Mouse (Mus musculus) heart, postnatal 0 days (tissue): ENCODE results near the gene Camk2g. TPM values are rescaled to one million over a fixed set of nuclear protein-coding genes. Genes with fewer than 3 reads are reported as not detected.

ENCODE experiments used
- ATAC-seq: fragments of 200-750 bp; cut with Nextera tagmentation; 2 replicates; pipeline ENCODE4 v1.8.0; 2017; ENCODE audit warnings: low read depth, moderate number of reproducible peaks, moderate library complexity; ENCODE audit not compliant: insufficient read depth
- DNase-seq: peaks from one replicate; pipeline ENCODE4 v3.0.0-alpha.2; 2016; ENCODE audit warnings: low spot score
- H3K27ac ChIP-seq: fragments of 300-500 bp; sonication (generic); 2 replicates; pipeline ENCODE4 v1.5.1; 2014; ENCODE audit warnings: low read depth, mild to moderate bottlenecking
- H3K27me3 ChIP-seq: fragments of 300-500 bp; sonication (generic); 2 replicates; pipeline ENCODE4 v1.6.1; 2014; ENCODE audit warnings: low read length, mixed read lengths; ENCODE audit not compliant: control insufficient read depth, insufficient read depth
- H3K36me3 ChIP-seq: fragments of 300-500 bp; sonication (generic); replicated peaks from 2 replicates; pipeline ENCODE4 v1.6.1; 2014; ENCODE audit warnings: low read length, mixed read lengths; ENCODE audit not compliant: control insufficient read depth, insufficient read depth
- H3K4me1 ChIP-seq: fragments of 300-500 bp; sonication (generic); 2 replicates; pipeline ENCODE4 v1.6.1; 2014; ENCODE audit warnings: antibody characterized with exemption; ENCODE audit not compliant: control insufficient read depth, insufficient read depth
- H3K4me2 ChIP-seq: fragments of 300-500 bp; sonication (generic); 2 replicates; pipeline ENCODE4 v1.6.1; 2014; ENCODE audit warnings: low read depth, mild to moderate bottlenecking, low read length, moderate library complexity
- H3K4me3 ChIP-seq: fragments of 300-500 bp; sonication (generic); 2 replicates; pipeline ENCODE4 v1.5.1; 2014; ENCODE audit warnings: low read depth, low read length
- H3K9ac ChIP-seq: fragments of 300-500 bp; sonication (generic); replicated peaks from 2 replicates; pipeline ENCODE4 v1.6.1; 2014; ENCODE audit warnings: low read depth, low read length, mixed read lengths
- H3K9me3 ChIP-seq: fragments of 300-500 bp; sonication (generic); replicated peaks from 2 replicates; pipeline ENCODE4 v1.6.1; 2016; ENCODE audit warnings: low read length; ENCODE audit not compliant: control insufficient read depth
- CTCF ChIP-seq: IDR thresholded peaks from 2 replicates; pipeline ENCODE4 v1.5.1; 2016; ENCODE audit warnings: antibody characterized with exemption, control low read depth, low read depth
- EP300 ChIP-seq: IDR thresholded peaks from 2 replicates; pipeline ENCODE4 v1.6.1; 2016; ENCODE audit warnings: antibody characterized with exemption, low read depth
- WGBS: fragments of 180-500 bp; shearing (Covaris S2); extraction: QIAGEN DNeasy Blood & Tissue Kit; methylation state at CpG from one replicate; pipeline ENCODE4 v1.1.7; 2014; 5-methylcytosine and 5-hydroxymethylcytosine counted together
- polyA plus RNA-seq: library from polyadenylated mRNA; unstranded; fragments of >200 nt; fragmentation: Nextera tagmentation; extraction: Ambion mirVana; gene quantifications from 2 replicates; pipeline ENCODE4 v1.2.1, GENCODE M21; 2015
- total RNA-seq: library from RNA; depleted of rRNA; stranded (reverse); fragments of >200 nt; gene quantifications from 2 replicates; pipeline ENCODE4 v1.2.3, GENCODE M21; 2014; ENCODE audit warnings: low replicate concordance

The Camk2g gene
- total and polyA plus RNA-seq, 2 experiments from 2014 or later: 72.5 to 107 TPM

DNA sequence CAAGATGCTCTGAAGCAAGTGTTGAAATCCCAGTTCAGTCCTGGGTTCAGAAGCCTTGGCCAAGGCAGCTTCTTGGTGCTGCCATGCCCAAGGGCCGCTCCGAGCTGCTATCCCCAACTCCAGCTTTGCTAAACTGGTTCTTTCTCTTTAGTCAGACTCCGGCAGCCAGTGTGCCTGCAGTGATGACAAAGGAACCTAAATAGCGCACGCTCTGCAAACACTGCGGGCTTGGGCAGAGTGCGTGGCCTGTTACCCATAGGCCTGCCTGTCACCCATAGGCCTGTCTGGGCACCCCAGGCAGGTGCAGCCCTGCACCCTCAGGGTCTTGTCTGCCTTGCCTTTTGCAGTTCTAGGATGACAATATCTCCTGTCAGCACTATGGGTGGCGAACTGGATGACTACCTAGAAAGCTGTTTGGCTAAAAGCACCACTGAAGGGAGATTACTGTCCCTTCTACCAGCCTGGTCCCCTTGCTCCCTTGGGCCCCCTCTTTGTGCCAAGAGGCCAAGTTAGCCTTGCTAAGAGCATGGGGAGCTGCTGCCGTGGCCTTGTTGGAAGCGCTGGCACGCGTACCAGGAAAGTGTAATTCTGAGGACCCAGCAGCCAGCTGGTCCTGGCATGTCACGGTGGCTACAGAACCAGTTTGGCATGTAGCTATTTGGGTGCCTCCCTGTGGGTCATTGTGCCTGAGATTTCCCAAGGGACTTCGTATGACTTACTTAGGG is 12.4 kb upstream of the Camk2g start:
- TF ChIP-seq CTCF (no peak), EP300 (no peak)
- ATAC-seq (no peak), DNase-seq (no peak)
- Histone ChIP-seq H3K4me3 (no peak overlapping the region), H3K9ac (no peak overlapping the region), H3K27me3 (no peaks in the 10 kb centered on the region), H3K27ac (0 out of 2 replicates have a peak overlapping the region, but pooled peaks have one; percentile 1), H3K36me3 (no peaks in the 10 kb centered on the region), H3K4me2 (no peak overlapping the region), H3K9me3 (no peaks in the 10 kb centered on the region), H3K4me1 (peaks cover 30% of the 10 kb centered on the region)
- WGBS: 77% methylated on average over 14 of the region's 14 CpGs

DNA sequence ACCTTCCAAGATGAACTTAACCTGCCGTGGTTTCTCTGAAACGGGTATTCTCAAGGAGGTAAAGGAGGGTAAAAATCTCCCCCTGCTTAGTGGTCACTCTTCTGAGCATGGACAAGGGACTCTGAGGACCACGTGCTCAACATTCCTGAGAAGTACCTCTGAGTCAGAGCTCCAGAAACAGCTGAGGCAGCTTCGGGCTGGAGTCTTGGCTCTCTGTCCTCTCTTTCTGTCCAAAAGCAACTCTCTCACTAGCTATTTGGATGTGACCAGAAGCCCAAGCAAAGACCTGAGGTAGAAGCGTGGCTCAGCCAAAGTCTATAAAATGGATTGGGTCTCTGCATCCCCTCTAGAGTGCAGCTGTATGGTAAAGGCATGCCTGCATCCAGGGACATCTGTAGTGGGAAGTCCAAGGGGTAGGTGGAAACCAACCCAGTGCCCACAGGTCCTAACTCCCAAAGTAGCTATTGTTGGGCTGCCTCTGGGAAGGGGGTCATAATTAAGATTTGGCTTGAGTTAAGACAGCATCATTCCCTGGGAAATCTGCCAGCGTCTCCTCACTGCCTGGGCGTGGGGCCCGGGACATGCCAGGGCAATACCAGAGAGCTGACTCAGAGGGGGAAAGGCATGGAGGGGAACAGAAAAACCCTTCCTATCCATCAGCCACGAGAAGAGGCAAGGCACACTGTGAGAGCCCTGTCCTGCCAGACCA is 11.2 kb upstream of the Camk2g start:
- Histone ChIP-seq H3K9me3 (no peaks in the 10 kb centered on the region), H3K4me1 (peaks cover 30% of the 10 kb centered on the region), H3K9ac (no peak overlapping the region), H3K4me3 (no peak overlapping the region), H3K4me2 (no peak overlapping the region), H3K36me3 (no peaks in the 10 kb centered on the region), H3K27me3 (no peaks in the 10 kb centered on the region), H3K27ac (peak overlapping the region; percentile 26)
- 15% methylated on average over 9 of the region's 9 CpGs for WGBS
- DNase-seq: peak; percentile 89
- ATAC-seq: peak; percentile 80
- TF ChIP-seq EP300 (0 out of 2 replicates have a peak, but pooled peaks have one; percentile 43), CTCF (no peak)

DNA sequence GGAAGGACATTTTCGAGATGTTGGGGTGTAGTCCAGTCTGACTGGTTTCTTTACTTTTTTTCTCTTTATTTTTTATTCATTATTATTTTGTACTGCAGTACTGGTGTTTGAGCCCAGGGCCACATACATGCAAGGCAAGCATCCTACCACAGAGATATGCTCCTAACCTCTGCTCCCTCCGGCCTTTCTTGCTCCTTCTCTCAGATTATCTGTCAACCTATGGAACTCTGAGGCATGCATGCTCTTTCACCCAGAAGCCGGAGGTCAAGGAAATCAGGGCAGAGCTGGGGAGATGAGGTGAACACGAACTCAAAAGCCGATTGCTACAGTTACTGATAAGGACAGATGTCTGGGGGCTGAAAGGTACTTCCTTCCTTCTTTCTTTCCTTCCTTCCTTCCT is 10.6 kb upstream of the Camk2g start:
- H3K4me2 ChIP-seq: no peak overlapping the region
- H3K9ac ChIP-seq: no peak overlapping the region
- ATAC-seq: no peak
- DNase-seq: no peak
- TF ChIP-seq EP300: no peak
- no peak for TF ChIP-seq CTCF
- WGBS: 53% methylated on average over 5 of the region's 5 CpGs
- H3K36me3 ChIP-seq: no peaks in the 10 kb centered on the region
- H3K4me3 ChIP-seq: no peak overlapping the region
- H3K9me3 ChIP-seq: no peaks in the 10 kb centered on the region
- H3K4me1 ChIP-seq: peaks cover 30% of the 10 kb centered on the region
- peak overlapping the region; percentile 30; the same call in 1 of the 2 replicates for H3K27ac ChIP-seq
- no peaks in the 10 kb centered on the region for H3K27me3 ChIP-seq

DNA sequence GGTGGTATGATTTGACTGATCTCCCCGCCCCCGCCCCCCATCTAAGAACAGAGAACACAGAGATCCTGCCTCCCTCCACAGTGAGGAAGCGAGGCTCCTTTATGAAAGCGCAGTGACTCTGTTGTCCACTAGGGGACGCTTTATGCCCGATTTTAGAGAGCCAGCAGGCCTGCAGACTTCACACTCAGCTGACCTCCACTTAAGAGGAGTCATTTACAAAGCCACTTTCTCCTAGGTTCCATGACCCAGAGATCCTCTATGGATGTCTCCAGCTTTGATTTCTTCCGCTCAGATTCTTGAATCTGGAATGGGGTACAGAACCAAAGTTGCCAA is 9.7 kb upstream of the Camk2g start:
- DNase-seq: peak; percentile 85
- peaks cover 30% of the 10 kb centered on the region for H3K4me1 ChIP-seq
- H3K4me2 ChIP-seq: no peak overlapping the region
- TF ChIP-seq CTCF: peak; percentile 97
- TF ChIP-seq EP300: no peak
- no peak overlapping the region for H3K9ac ChIP-seq
- no peak overlapping the region for H3K4me3 ChIP-seq
- no peak overlapping the region for H3K27ac ChIP-seq
- H3K9me3 ChIP-seq: no peaks in the 10 kb centered on the region
- H3K27me3 ChIP-seq: no peaks in the 10 kb centered on the region
- H3K36me3 ChIP-seq: no peaks in the 10 kb centered on the region
- ATAC-seq: peak; percentile 73
- WGBS: 4% methylated on average over 7 of the region's 7 CpGs

DNA sequence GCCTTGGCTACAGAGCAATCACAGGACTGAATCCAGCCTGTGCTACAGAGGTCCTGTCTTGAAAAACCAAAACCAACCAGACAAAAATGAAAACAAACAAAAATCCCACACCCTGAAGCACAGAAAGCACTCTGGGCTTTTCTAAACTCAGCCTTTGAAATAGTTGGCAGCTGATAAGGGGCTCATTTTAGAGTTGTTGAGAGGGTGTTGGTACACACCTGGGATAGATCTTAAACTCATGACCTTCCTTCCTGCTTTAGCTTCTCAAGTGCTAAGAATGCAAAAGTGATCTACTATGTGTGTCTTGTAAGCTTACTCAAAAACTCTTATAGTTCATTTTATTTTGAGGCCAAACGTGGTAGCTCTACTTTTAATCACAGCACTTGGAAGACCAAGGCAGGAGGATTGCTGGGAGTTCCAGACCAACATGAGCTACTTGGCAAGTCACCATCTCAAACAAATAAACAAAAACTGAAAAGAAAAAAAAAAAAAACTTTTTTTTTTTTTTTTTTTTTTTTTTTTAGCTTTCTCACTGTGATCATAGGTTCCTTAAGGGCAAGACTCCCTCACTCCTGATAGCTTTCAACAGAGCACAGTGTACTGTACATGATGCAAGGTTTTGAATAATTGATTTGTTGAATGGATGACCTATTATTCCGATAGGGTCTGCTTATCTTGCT is 9.2 kb upstream of the Camk2g start:
- Histone ChIP-seq H3K27ac (no peak overlapping the region), H3K9ac (no peak overlapping the region), H3K27me3 (no peaks in the 10 kb centered on the region), H3K9me3 (no peaks in the 10 kb centered on the region), H3K4me3 (no peak overlapping the region), H3K4me2 (no peak overlapping the region), H3K36me3 (no peaks in the 10 kb centered on the region), H3K4me1 (peaks cover 30% of the 10 kb centered on the region)
- no peak for DNase-seq
- WGBS: 16% methylated on average over 2 of the region's 2 CpGs
- TF ChIP-seq EP300 (0 out of 2 replicates have a peak, but pooled peaks have one; percentile 17), CTCF (no peak)
- ATAC-seq: peak; percentile 36
